Mouse (Mus musculus) bone marrow macrophage, adult 2 months (primary cell): ENCODE measurements around the gene Cyfip2.

ENCODE experiments used
- CTCF ChIP-seq: IDR thresholded peaks from 2 replicates; pipeline ENCODE4 v1.5.1; 2012; ENCODE audit warnings: low read depth, mild to moderate bottlenecking, low read length, moderate library complexity
- POLR2A ChIP-seq: IDR thresholded peaks from 2 replicates; pipeline ENCODE4 v1.6.1; 2012; ENCODE audit warnings: mild to moderate bottlenecking, low read depth, low read length, borderline replicate concordance

DNA sequence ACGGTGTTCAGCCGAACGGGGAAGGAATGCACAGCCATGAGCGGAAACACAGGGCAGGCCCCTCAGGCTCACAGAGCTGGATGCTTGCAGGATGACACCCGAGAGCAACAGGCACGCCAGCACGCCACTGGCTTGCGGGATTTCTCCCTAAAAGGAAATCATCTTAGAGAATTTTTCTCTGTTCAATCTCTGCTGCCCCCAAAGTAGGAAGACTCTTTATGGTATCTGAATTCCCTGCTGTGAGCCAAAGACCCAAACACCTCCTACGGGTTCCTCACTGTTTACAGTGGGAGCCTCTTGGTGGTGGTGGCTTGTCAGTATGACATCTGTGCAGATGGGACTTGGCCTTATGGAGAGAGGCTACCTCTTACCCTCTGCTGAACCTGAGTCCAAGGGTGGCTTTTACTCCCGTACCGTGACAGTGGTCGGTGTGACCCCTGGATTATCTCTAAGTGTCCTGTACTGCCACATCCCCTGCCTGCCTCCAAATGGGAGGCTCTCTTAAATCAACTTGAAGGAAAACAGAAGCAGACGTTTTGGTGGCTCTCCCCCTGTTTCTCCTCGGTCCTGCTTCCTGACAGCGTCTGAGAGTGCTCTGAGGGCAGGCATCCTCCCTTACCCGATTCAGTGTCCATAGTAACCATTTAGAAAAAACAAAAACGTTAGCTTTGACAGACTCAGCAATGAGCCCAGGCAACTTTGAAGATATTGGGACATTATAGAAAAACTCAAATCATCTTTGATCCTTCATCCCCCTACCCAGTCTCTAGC lies 106.8 kb downstream of the Cyfip2 start:
- no peak for TF ChIP-seq CTCF
- TF ChIP-seq POLR2A: no peak
